Mouse (Mus musculus): ENCODE results near the gene Atf6.

DNA sequence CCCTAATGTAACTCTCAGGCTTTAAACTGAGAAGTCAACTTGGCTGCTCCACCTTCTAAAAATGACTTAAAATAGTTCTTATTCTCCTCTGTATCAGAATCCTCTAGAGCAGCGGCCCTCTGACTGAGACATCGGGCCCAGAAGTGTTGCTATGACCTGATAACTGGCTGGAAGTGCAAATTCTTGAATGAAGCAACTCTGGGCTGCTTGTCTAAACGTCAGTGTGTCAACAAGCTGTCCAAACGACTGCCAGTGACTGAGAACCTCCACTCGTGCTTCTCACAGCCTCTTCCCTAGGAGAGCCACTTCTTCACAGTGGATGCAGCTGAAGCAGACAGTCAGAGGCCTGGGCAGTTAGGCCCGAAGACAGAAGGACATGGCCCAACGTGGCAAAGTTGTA is 64.9 kb downstream of the Atf6 start:
- TF ChIP-seq EP300 (IDR thresholded peaks at IDR 0.05; ENCODE audit: insufficient read depth, low read depth, low read length) (no peak), CTCF (IDR thresholded peaks at IDR 0.05; ENCODE audit: low read depth, low read length) (no peak), POLR2A (IDR thresholded peaks at IDR 0.05; ENCODE audit: insufficient read depth, low read length) (no peak)
